Mouse (Mus musculus) ES-E14 (cell line): ENCODE measurements around the gene Ints5.

Experiments used
- MAFK ChIP-seq: IDR thresholded peaks from 2 replicates; pipeline ENCODE4 v1.6.1; 2014; ENCODE audit warnings: mild to moderate bottlenecking, low read depth, low read length, inconsistent platforms; ENCODE audit not compliant: insufficient read depth
- ZC3H11A ChIP-seq: IDR thresholded peaks from 2 replicates; pipeline ENCODE4 v1.6.1; 2012; ENCODE audit warnings: low read depth, mild to moderate bottlenecking, inconsistent platforms, low read length, borderline replicate concordance
- ZNF384 ChIP-seq: IDR thresholded peaks from 2 replicates; pipeline ENCODE4 v1.6.1; 2012; ENCODE audit warnings: low read depth, low read length, inconsistent platforms

- no peak for TF ChIP-seq ZNF384
- no peak for TF ChIP-seq MAFK
- TF ChIP-seq ZC3H11A: no peak
Measured at GRCm38 (mm10) chr19:8852236-8852928, 40.4 kb upstream of the Ints5 start.
